In the genomic region with DNA sequence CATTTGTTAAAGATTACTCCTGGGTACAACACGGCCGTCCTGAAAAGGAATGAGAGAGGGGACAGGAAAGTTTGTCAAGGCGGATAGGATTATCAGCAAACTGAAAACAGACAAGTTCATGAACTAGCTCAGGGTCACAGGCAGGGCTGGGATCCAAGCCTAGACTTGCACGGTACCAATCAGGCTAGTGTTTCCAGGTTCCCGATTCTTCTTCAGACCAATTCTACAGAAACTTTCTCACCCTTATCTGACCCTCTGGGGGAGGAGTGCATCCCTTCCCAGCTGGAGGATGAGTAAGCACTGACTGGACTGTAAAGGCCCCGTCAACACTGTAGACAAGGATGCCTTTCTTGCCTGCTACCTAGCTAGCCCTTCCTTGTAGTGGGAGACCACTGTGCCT, we compare ENCODE assay signal across 10 mouse cellular contexts.
DNase-seq lines count a peak whose midpoint lies in the region; ATAC-seq and TF ChIP-seq lines count a peak whose summit lies in the region.
"Had no signal": no experiment of that assay in that cellular context is flagged by ENCODE, and none has a peak within 500 bp of the region (broad histone marks: within the 10 kb centered on the region; RNA-seq: fewer than 3 reads in every experiment).

No protein-coding gene starts in this region.

- H3K4me2 ChIP-seq in liver, embryonic 16.5 days (ENCODE audit: low read depth, low read length) = no peak overlapping the region
- no peak overlapping the region for H3K4me2 ChIP-seq in liver, embryonic 12.5 days
- no peak overlapping the region for H3K4me2 ChIP-seq in limb, embryonic 12.5 days
- H3K4me2 ChIP-seq: stomach, embryonic 15.5 days had no signal

- no peaks in the 10 kb centered on the region for H3K4me1 ChIP-seq in liver, embryonic 16.5 days (ENCODE audit: control insufficient read depth, low read depth, low read length)
- no peaks in the 10 kb centered on the region for H3K4me1 ChIP-seq in liver, embryonic 12.5 days
- peaks cover 28% of the 10 kb centered on the region for H3K4me1 ChIP-seq in limb, embryonic 12.5 days (replicated peaks)

- TF ChIP-seq CTCF in left cerebral cortex, adult 2 months (IDR thresholded peaks at IDR 0.05) = no peak

- H3K36me3 ChIP-seq in liver, embryonic 16.5 days (ENCODE audit: control insufficient read depth, insufficient read depth) = no peaks in the 10 kb centered on the region
- H3K36me3 ChIP-seq in liver, embryonic 12.5 days = no peaks in the 10 kb centered on the region
- no peaks in the 10 kb centered on the region for H3K36me3 ChIP-seq in limb, embryonic 12.5 days
- H3K36me3 ChIP-seq: stomach, embryonic 15.5 days had no signal

- no peaks in the 10 kb centered on the region for H3K9me3 ChIP-seq in liver, embryonic 16.5 days (replicated peaks; ENCODE audit: control insufficient read depth, low read length)
- no peaks in the 10 kb centered on the region for H3K9me3 ChIP-seq in liver, embryonic 12.5 days (replicated peaks)
- H3K9me3 ChIP-seq in limb, embryonic 12.5 days = no peaks in the 10 kb centered on the region
- H3K9me3 ChIP-seq: stomach, embryonic 15.5 days had no signal

- H3K9ac ChIP-seq in liver, embryonic 16.5 days (ENCODE audit: low read depth, low read length) = no peak overlapping the region
- H3K9ac ChIP-seq in liver, embryonic 12.5 days = no peak overlapping the region
- no peak overlapping the region for H3K9ac ChIP-seq in limb, embryonic 12.5 days (replicated peaks)
- H3K9ac ChIP-seq: stomach, embryonic 15.5 days had no signal

- no peaks in the 10 kb centered on the region for H3K27me3 ChIP-seq in liver, embryonic 16.5 days (ENCODE audit: control insufficient read depth, insufficient read depth, low read depth, low read length)
- no peaks in the 10 kb centered on the region for H3K27me3 ChIP-seq in liver, embryonic 12.5 days (replicated peaks)
- H3K27me3 ChIP-seq in limb, embryonic 12.5 days = no peaks in the 10 kb centered on the region
- H3K27me3 ChIP-seq: stomach, embryonic 15.5 days had no signal

- H3K4me3 ChIP-seq in liver, embryonic 16.5 days (ENCODE audit: low read depth, low read length) = no peak overlapping the region
- no peak overlapping the region for H3K4me3 ChIP-seq in liver, embryonic 12.5 days
- no peak overlapping the region for H3K4me3 ChIP-seq in limb, embryonic 12.5 days (replicated peaks)
- no peak overlapping the region for H3K4me3 ChIP-seq in left cerebral cortex, adult 2 months
- H3K4me3 ChIP-seq: stomach, embryonic 15.5 days had no signal

- H3K27ac ChIP-seq in liver, embryonic 16.5 days (ENCODE audit: low read length) = no peak overlapping the region
- no peak overlapping the region for H3K27ac ChIP-seq in liver, embryonic 12.5 days
- H3K27ac ChIP-seq in limb, embryonic 12.5 days = peak overlapping the region; percentile 90
- H3K27ac ChIP-seq in left cerebral cortex, adult 2 months = no peak overlapping the region

- intact Hi-C loops in left cerebral cortex, adult 2 months (cut with DNase I) = no loop called here

- WGBS in liver, embryonic 16.5 days (ENCODE audit: insufficient replicate concordance) = 50% methylated on average over 6 of the region's 6 CpGs
- WGBS in liver, embryonic 12.5 days (ENCODE audit: insufficient replicate concordance) = 44% methylated on average over 6 of the region's 6 CpGs
- 24% methylated on average over 6 of the region's 6 CpGs for WGBS in limb, embryonic 12.5 days

- DNase-seq in adrenal gland, adult 18-20 months (ENCODE audit: low spot score in 2 of 2) = peak; percentile 30 to 33
- DNase-seq in heart, adult 11 months = peak; percentile 93
- no peak for DNase-seq in right cerebral cortex, postnatal 25 days
- DNase-seq in left cerebral cortex, adult 2 months (ENCODE audit: extremely low spot score in 1 of 2, low spot score in 2 of 2) = no peak
- DNase-seq: layer of hippocampus, postnatal 36 days had no signal

- 0 out of 2 replicates have a peak, but pooled peaks have one; percentile 11 for ATAC-seq in liver, embryonic 16.5 days (ENCODE audit: low read depth)
- no peak for ATAC-seq in liver, embryonic 12.5 days
- ATAC-seq in limb, embryonic 12.5 days (ENCODE audit: insufficient number of reproducible peaks, insufficient read depth, low FRiP score, low TSS enrichment, low read depth) = no peak
- ATAC-seq in inflammation-experienced regulatory T-cells, adult 6 months = no peak

Comparison
In these comparisons a context has a peak if more than half of its experiments do, and no peak if none do; other contexts are left out.
1. DNase-seq: peak in adrenal gland, adult 18-20 months (2 of 2) and heart, adult 11 months (single experiment); none in right cerebral cortex, postnatal 25 days (single experiment) and left cerebral cortex, adult 2 months (0 of 2).